Mouse (Mus musculus) kidney, embryonic 14.5 days (tissue): ENCODE data around the gene Esrra. TPM values are rescaled to one million over a fixed set of nuclear protein-coding genes. Genes with fewer than 3 reads are reported as not detected.

Experiments used
- ATAC-seq: fragments of 200-750 bp; cut with Nextera tagmentation; 2 replicates; pipeline ENCODE4 v1.8.0; 2017; ENCODE audit warnings: moderate number of reproducible peaks, mild to moderate bottlenecking, moderate TSS enrichment, moderate library complexity; ENCODE audit not compliant: low FRiP score, low TSS enrichment
- H3K27ac ChIP-seq: fragments of 300-500 bp; sonication (generic); 2 replicates; pipeline ENCODE4 v1.5.1; 2014; ENCODE audit warnings: low read depth, mild to moderate bottlenecking, low read length, moderate library complexity, mixed read lengths
- H3K27me3 ChIP-seq: fragments of 300-500 bp; sonication (generic); 2 replicates; pipeline ENCODE4 v1.6.1; 2014; ENCODE audit warnings: mild to moderate bottlenecking, low read length; ENCODE audit not compliant: control insufficient read depth, insufficient read depth
- H3K36me3 ChIP-seq: fragments of 300-500 bp; sonication (generic); 2 replicates; pipeline ENCODE4 v1.6.1; 2014; ENCODE audit warnings: low read length, mixed read lengths; ENCODE audit not compliant: control insufficient read depth, insufficient read depth
- H3K4me1 ChIP-seq: fragments of 300-500 bp; sonication (generic); 2 replicates; pipeline ENCODE4 v1.6.1; 2014; ENCODE audit warnings: low read length, mixed read lengths; ENCODE audit not compliant: control insufficient read depth, insufficient read depth
- H3K4me2 ChIP-seq: fragments of 300-500 bp; sonication (generic); replicated peaks from 2 replicates; pipeline ENCODE4 v1.6.1; 2014; ENCODE audit warnings: low read depth, mild to moderate bottlenecking, low read length
- H3K4me3 ChIP-seq: fragments of 300-500 bp; sonication (generic); 2 replicates; pipeline ENCODE4 v1.5.1; 2014; ENCODE audit warnings: mild to moderate bottlenecking, low read length
- H3K9ac ChIP-seq: fragments of 300-500 bp; sonication (generic); 2 replicates; pipeline ENCODE4 v1.6.1; 2014; ENCODE audit warnings: low read depth, mild to moderate bottlenecking, low read length, moderate library complexity
- H3K9me3 ChIP-seq: fragments of 300-500 bp; sonication (generic); 2 replicates; pipeline ENCODE4 v1.6.1; 2016; ENCODE audit warnings: low read length; ENCODE audit not compliant: control insufficient read depth
- WGBS: fragments of 180-500 bp; shearing (Covaris S2); extraction: QIAGEN DNeasy Blood & Tissue Kit; methylation state at CpG from one replicate; pipeline ENCODE4 v1.1.7; 2014; 5-methylcytosine and 5-hydroxymethylcytosine counted together
- microRNA-seq: library from miRNA; unstranded; fragments of <30 nt; microRNA quantifications from one replicate; pipeline ENCODE4, GENCODE M21; 2016
- polyA plus RNA-seq: library from polyadenylated mRNA; unstranded; fragments of >200 nt; fragmentation: Nextera tagmentation; extraction: Ambion mirVana; gene quantifications from 2 replicates; pipeline ENCODE4 v1.2.1, GENCODE M21; 2014

Gene Esrra
- polyA plus RNA-seq, 1 experiment from 2014 or later = 5.2 TPM

DNA sequence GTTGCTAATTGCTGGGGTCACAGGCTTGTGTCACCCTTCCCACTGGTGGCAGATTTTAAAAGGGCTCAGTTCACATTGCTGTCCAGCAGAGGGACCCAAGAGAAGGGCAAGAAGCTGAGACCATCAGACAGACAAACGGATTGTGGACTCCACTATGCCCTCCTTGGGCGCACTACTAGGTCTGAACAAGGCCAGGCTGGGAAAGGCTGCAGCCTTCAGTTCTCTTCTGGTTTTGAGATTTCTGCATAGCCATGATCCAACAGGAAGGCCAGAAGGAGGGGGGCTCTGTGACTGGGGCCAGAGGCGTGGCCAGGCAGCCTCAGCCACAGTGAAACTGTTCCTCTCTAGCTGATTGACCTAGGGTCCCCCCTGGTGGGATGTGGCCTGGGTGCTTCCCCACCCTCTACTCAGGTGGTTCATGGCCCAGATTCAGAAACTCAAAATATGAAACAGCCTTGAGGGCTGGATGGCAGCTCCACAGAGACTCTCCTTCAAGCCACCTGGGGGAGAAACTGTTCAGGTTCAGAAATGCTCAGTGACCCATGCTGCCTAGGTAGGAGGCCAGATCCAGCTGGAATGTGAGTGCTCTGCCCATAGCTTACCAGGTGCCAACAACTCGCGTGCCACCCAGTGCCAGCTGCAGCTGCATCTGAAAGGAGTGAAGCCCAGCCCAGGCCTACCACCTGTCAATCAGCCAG, 49.9 kb downstream of the Esrra start:
- peak; percentile 52; the same call in 1 of the 2 replicates for ATAC-seq
- Histone ChIP-seq H3K4me3 (no peak overlapping the region), H3K9ac (no peak overlapping the region), H3K4me1 (0 out of 2 replicates have a peak, but pooled peaks cover 9% of the 10 kb centered on the region), H3K36me3 (no peaks in the 10 kb centered on the region), H3K9me3 (no peaks in the 10 kb centered on the region), H3K27me3 (no peaks in the 10 kb centered on the region), H3K27ac (no peak overlapping the region), H3K4me2 (no peak overlapping the region)
- 65% methylated on average over 5 of the region's 5 CpGs for WGBS

DNA sequence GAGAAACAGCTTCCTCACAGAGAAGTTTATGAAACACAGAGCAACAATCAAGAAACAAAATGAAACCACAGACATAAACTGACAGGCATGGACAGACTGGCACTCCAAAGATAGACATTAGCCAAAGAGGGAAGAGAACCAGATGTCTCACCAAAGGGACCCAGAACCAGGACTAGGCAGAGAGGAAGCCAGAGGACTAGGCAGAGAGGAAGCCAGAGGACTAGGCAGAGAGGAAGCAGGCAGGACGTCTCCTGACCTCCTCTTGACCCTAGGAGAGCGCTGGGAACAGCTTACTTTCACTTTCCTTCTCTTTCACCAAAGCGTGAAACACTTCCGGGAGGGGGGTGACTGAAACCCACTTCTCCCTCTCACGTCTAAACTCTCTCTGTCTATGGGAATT, 52.3 kb downstream of the Esrra start:
- H3K4me3 ChIP-seq = peak overlapping the region; percentile 14; the same call in 1 of the 2 replicates
- peak overlapping the region; percentile 36 for H3K4me2 ChIP-seq
- H3K27me3 ChIP-seq = no peaks in the 10 kb centered on the region
- no peak overlapping the region for H3K27ac ChIP-seq
- peak overlapping the region; percentile 20; the same call in 1 of the 2 replicates for H3K9ac ChIP-seq
- ATAC-seq = no peak
- WGBS = 1% methylated on average over 5 of the region's 5 CpGs
- no peaks in the 10 kb centered on the region for H3K9me3 ChIP-seq
- 0 out of 2 replicates have a peak, but pooled peaks cover 9% of the 10 kb centered on the region for H3K4me1 ChIP-seq
- H3K36me3 ChIP-seq = no peaks in the 10 kb centered on the region

DNA sequence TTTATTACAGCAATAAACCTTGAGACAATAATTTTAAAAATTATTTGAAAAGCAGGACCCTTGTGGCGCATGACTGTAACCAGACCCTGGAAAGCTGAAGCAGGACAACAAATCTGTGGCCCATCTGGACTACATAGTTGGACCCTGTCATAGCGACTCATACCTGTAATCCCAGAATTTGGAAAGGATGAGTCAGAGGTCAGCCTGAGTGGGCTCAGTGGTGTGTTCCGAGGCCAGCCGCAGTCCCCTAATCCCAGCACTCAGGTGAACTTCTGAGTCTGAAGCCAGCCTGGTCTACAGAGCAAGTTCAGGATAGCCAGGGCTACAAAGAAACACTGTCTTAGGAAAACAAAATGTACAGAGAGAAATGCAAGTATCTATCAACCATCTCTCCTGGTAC, 60.2 kb downstream of the Esrra start:
- Histone ChIP-seq H3K27ac (no peak overlapping the region), H3K4me1 (no peaks in the 10 kb centered on the region), H3K9me3 (no peaks in the 10 kb centered on the region), H3K27me3 (no peaks in the 10 kb centered on the region), H3K4me3 (no peak overlapping the region), H3K36me3 (no peaks in the 10 kb centered on the region), H3K4me2 (no peak overlapping the region), H3K9ac (no peak overlapping the region)
- WGBS = 80% methylated on average over 4 of the region's 4 CpGs
- ATAC-seq = no peak

Small RNA genes lying within 50 kb of the gene (microRNA-seq; reads per million reads assigned to microRNA genes)
- gene Mir6990 = not detected

Other genes with a start within 250 kb of the Esrra start
- gene Rps6ka4, start 81.2 kb downstream of the Esrra start, polyA plus RNA-seq = 11.8 and 15.1 TPM in 2 replicates
- 0.30 and 0.51 TPM in 2 replicates for gene Ccdc88b, start 63.6 kb downstream of the Esrra start, polyA plus RNA-seq
- 164 and 181 TPM in 2 replicates for gene Trmt112, start 12.1 kb downstream of the Esrra start, polyA plus RNA-seq
- 177 and 235 TPM in 2 replicates for gene Prdx5, start 11.7 kb downstream of the Esrra start, polyA plus RNA-seq
- 2.1 and 3.8 TPM in 2 replicates for gene Catsperz, start 3.6 kb upstream of the Esrra start, polyA plus RNA-seq
- 0.12 and 0.51 TPM in 2 replicates for gene Kcnk4, start 12.7 kb upstream of the Esrra start, polyA plus RNA-seq
- 65.5 and 70.9 TPM in 2 replicates for gene Bad, start 20.0 kb upstream of the Esrra start, polyA plus RNA-seq
- 23.3 and 27.4 TPM in 2 replicates for gene Gpr137, start 20.7 kb upstream of the Esrra start, polyA plus RNA-seq
- gene Ppp1r14b, start 53.2 kb upstream of the Esrra start, polyA plus RNA-seq = 202 and 254 TPM in 2 replicates
- 24.4 and 38.9 TPM in 2 replicates for gene Plcb3, start 54.7 kb upstream of the Esrra start, polyA plus RNA-seq
- 89.7 and 118 TPM in 2 replicates for gene Fkbp2, start 58.7 kb upstream of the Esrra start, polyA plus RNA-seq
- gene Vegfb, start 65.8 kb upstream of the Esrra start, polyA plus RNA-seq = 38.2 and 39.8 TPM in 2 replicates
- 22.6 and 24.0 TPM in 2 replicates for gene Dnajc4, start 70.8 kb upstream of the Esrra start, polyA plus RNA-seq
- gene Nudt22, start 74.3 kb upstream of the Esrra start, polyA plus RNA-seq = 20.4 and 22.2 TPM in 2 replicates
- 9.7 and 12.1 TPM in 2 replicates for gene Trpt1, start 74.3 kb upstream of the Esrra start, polyA plus RNA-seq
- 3.6 and 4.9 TPM in 2 replicates for gene Fermt3, start 97.7 kb upstream of the Esrra start, polyA plus RNA-seq
- gene Stip1, start 118.2 kb upstream of the Esrra start, polyA plus RNA-seq = 223 and 304 TPM in 2 replicates
- gene Macrod1, start 135.0 kb upstream of the Esrra start, polyA plus RNA-seq = 9.9 and 10.7 TPM in 2 replicates
- 3.0 and 5.5 TPM in 2 replicates for gene Flrt1, start 183.9 kb upstream of the Esrra start, polyA plus RNA-seq